Mouse (Mus musculus): ENCODE results near the gene Chrnd. TPM values are rescaled to one million over a fixed set of nuclear protein-coding genes. Genes with fewer than 3 reads are reported as not detected.

Chrnd gene
- polyA plus RNA-seq, 1 experiment from 2014 or later = not detected

DNA sequence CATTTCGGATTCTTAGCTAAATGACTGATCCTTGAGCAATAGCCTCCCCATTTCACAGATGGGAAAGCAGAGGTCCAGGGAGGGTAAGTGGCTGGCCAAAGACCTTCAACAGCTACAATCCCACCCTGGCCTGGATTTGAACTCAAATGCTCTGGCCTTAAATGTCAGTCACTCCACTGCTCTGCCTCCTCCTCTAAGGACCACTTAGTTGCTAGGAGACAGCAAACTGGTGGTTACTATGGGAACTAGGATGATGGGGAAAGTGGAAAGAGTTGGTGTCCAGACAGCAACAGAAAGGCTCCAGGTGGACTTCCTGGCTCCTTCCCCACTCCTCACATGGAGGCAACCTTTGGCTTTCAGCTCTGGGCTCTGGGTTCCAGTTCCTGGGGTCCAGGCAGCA lies 19.1 kb upstream of the Chrnd start:
- H3K27ac ChIP-seq = no peak overlapping the region
- no peak overlapping the region for H3K4me3 ChIP-seq (ENCODE audit: inconsistent target)
- no peaks in the 10 kb centered on the region for H3K36me3 ChIP-seq (ENCODE audit: inconsistent target)
- no peaks in the 10 kb centered on the region for H3K79me2 ChIP-seq (ENCODE audit: inconsistent target)
- WGBS (ENCODE audit: missing documents) = 83% methylated on average over 1 of the region's 1 CpGs

DNA sequence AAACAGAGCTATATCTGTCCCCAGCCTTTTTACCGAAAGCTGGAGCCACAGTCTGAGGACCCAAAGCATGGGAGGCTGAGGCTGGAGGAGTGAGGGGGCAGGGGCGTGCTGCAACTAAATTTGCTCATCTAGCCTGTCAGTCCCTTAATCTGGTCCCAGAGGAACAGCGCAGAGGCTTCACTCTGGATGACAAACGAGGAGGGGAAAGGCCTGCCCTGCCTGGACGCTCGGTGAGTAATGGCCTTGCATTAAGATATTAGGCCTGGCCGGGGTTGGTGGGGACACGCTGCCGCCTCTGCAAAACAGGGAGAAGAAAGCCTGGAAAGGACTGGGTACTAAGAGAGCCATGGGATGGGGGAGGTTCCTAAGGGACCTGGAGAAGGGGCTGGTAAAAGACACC lies 18.1 kb upstream of the Chrnd start:
- no peak overlapping the region for H3K27ac ChIP-seq
- no peak overlapping the region for H3K4me3 ChIP-seq (ENCODE audit: inconsistent target)
- WGBS (ENCODE audit: missing documents) = 83% methylated on average over 9 of the region's 9 CpGs
- no peaks in the 10 kb centered on the region for H3K79me2 ChIP-seq (ENCODE audit: inconsistent target)
- H3K36me3 ChIP-seq (ENCODE audit: inconsistent target) = no peaks in the 10 kb centered on the region

DNA sequence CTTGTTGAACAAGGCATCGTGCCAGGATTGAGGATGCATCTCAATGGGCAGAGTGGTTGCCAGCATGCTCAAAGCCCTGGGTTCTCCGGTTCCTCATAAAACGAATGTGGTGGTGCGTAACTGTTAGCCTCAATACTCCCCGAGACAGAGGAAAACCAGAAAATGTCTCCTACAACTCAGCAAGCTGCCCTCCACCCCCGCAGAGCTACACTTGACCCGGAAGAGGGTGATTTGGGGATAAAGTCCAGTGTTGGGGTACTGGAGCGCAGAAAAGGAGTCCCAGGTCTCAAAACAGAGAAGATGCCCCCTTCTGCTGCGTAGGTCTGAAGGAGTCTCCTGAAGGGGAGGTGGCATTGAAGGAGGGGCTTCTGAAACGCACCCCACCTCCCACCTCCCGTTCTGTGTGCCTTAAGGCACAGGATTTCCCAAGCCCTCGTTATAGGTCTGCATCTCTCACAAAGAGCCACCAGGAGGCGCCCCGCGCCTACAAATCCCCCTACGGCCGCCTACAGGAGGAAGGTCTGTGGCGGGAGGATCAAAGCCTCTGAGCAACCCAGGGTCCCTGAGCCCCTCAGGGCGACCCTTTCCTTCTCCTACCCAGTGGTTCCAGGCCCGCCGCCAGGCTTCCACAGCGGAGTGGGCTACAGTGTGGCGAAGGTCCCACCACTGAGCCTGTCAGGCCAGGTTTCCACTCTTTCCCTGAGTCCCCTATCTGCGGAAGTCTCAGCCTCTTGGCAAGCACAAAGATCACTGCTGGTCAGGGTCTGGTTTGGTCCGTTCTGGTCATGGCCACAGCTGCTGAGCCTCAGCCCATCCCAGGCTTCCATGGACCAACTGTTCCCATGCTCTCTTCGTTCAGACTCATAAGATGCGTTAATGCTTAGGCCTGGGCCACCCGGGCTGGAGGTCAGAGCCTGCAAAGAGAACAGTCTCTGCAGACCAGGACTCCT lies 16.1 kb upstream of the Chrnd start:
- Histone ChIP-seq H3K4me3 (ENCODE audit: inconsistent target) (no peak overlapping the region), H3K36me3 (ENCODE audit: inconsistent target) (no peaks in the 10 kb centered on the region), H3K79me2 (ENCODE audit: inconsistent target) (no peaks in the 10 kb centered on the region), H3K27ac (no peak overlapping the region)
- WGBS (ENCODE audit: missing documents) = 36% methylated on average over 28 of the region's 28 CpGs

DNA sequence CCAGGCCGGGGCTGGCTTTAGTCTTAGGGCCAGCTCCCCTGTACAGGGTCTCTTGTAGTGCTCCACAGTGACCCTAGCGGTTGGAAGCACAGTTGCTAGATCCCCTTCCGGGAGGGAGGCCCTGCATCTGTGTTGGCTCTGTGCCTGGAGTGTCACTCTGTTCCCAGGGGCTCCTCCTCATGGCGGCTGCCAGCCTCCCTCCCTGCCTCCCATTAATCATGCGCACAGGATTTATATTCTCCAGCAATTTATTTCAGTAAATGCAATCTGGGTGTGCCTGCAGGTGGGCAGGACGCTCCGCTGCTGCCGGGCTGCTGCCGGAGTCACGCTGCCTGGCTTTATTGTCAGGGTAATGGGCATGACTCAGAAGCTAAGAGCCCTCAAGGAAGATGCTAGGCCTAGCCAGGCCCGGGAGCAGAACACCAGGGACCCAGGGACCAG lies 14.5 kb upstream of the Chrnd start:
- Histone ChIP-seq H3K27ac (no peak overlapping the region), H3K4me3 (ENCODE audit: inconsistent target) (no peak overlapping the region), H3K79me2 (ENCODE audit: inconsistent target) (no peaks in the 10 kb centered on the region), H3K36me3 (ENCODE audit: inconsistent target) (no peaks in the 10 kb centered on the region)
- WGBS (ENCODE audit: missing documents) = 44% methylated on average over 11 of the region's 11 CpGs

DNA sequence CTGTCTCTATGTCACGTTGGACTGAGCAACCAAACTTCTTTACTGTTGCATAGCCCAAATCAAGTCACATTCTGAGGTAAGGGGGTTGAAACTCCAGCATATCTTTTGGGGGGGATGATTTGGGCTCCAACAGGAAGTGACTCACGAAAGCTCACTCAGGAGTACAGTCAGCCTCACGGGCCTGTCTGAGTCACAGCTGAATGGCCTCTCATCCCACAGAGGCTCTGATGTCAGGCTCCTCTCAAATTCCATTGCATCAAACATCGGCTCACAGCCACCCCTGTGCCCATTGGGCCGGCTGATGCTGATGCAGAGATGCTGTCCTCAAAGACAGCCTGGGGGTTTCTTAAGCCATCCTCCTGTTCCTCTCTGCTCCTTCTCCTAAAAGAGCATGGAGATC lies 9.5 kb upstream of the Chrnd start:
- H3K79me2 ChIP-seq (ENCODE audit: inconsistent target) = no peaks in the 10 kb centered on the region
- 15% methylated on average over 5 of the region's 5 CpGs for WGBS (ENCODE audit: missing documents)
- peak overlapping the region; percentile 93 for H3K27ac ChIP-seq
- H3K36me3 ChIP-seq (ENCODE audit: inconsistent target) = no peaks in the 10 kb centered on the region
- no peak overlapping the region for H3K4me3 ChIP-seq (ENCODE audit: inconsistent target)

DNA sequence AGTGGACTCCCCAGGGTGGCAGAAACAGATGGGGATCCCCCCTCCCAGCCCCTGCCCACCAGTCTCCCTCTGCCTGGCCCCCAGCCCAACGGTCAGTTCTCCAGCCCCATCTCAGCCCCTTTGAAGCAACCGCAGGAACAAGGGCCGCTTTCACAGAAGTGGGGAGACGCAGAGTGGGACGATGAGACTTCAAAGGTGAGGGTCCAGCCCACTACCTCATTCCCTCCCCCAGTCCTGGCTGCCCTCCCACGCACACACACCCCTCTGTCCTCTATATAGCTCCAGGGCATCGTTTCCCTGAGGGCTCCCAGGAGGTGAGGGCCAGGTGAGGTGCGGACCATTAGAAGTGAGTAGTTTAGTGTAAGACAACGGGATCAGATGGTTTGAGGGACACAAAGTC lies 7.4 kb upstream of the Chrnd start, which contains the start of gene Prss56:
Prss56 (plus strand) TSS at position 301 of the 400 bp plus-strand sequence.
- 93% methylated on average over 9 of the region's 9 CpGs for WGBS (ENCODE audit: missing documents)
- no peaks in the 10 kb centered on the region for H3K36me3 ChIP-seq (ENCODE audit: inconsistent target)
- no peak within 1 kb of the TSS for H3K4me3 ChIP-seq (ENCODE audit: inconsistent target)
- H3K27ac ChIP-seq = peak within 1 kb of the TSS; percentile 93; the same call in 1 of the 2 replicates
- no peaks in the 10 kb centered on the region for H3K79me2 ChIP-seq (ENCODE audit: inconsistent target)

DNA sequence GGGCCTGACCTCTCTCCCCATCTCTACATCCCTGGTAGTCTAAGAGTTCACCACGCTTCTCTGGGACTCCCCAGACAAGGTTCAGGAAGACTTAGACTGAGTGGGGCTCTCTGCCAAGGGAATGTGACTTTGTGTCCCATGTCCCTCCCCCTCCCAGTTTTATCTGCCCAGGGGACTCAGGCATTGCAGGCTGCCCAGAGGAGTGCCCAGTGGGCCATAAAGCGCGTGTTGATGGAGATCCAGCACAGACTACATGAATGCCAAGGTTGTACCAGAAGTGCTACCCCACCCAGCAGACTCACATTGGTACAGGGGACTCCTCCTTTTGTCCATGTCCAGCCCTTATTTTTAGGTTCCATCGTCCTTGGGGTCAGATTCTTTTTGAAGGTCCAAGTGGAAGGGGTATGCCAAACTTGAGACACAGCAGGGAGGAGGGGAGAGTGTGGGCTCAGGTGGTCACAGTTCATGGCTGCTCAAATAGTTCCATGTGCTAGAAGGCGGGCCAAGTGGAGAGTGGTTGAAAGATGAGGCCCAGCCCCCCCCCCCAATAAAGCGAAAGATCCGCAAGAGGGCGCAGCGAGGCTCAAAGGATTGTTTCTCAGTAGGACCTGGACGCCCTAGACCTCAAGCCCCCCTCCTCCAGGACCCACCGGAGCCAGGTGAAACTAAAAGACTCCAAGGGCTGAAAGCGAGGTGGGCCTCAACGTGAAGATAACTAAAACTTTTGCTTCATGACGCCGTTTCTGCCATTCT lies 6.2 kb upstream of the Chrnd start:
- H3K27ac ChIP-seq = no peak overlapping the region
- 43% methylated on average over 14 of the region's 15 CpGs for WGBS (ENCODE audit: missing documents)
- no peaks in the 10 kb centered on the region for H3K79me2 ChIP-seq (ENCODE audit: inconsistent target)
- H3K36me3 ChIP-seq (ENCODE audit: inconsistent target) = no peaks in the 10 kb centered on the region
- no peak overlapping the region for H3K4me3 ChIP-seq (ENCODE audit: inconsistent target)

DNA sequence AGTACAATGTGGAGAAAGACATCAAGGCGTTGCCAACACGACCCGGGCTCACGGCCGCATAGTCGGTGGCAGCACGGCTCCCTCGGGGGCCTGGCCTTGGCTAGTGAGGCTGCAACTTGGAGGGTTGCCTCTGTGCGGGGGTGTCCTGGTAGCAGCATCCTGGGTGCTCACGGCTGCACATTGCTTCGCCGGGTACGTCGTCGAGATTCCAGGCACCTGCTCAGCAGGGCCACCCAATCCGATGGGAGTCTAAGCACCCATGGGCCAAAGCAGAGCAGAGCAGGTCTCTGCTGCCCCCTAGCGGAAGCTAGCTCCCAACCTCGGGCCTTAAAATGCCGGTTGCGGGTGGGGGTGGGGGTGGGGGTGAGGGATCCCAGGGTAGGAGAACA lies 5.7 kb upstream of the Chrnd start:
- 14% methylated on average over 16 of the region's 20 CpGs for WGBS (ENCODE audit: missing documents)
- H3K27ac ChIP-seq = no peak overlapping the region
- H3K79me2 ChIP-seq (ENCODE audit: inconsistent target) = no peaks in the 10 kb centered on the region
- H3K4me3 ChIP-seq (ENCODE audit: inconsistent target) = no peak overlapping the region
- no peaks in the 10 kb centered on the region for H3K36me3 ChIP-seq (ENCODE audit: inconsistent target)

DNA sequence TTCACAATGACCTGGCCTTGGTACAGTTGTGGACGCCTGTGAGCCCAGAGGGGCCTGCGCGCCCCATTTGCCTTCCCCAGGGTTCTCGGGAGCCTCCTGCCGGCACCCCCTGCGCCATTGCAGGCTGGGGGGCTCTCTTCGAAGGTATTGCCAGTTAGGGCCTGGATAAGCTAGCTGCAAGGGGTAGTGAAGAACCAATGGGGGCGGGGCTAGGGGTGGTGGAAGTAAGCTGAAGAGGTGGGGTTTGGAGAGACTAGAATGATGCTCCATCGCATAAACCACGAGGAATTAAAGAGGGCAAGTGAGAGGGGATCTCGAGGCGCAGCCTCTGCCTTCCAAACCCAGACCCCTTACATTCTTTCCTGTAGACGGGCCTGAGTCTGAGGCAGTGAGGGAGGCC lies 4.9 kb upstream of the Chrnd start:
- Histone ChIP-seq H3K79me2 (ENCODE audit: inconsistent target) (no peaks in the 10 kb centered on the region), H3K36me3 (ENCODE audit: inconsistent target) (no peaks in the 10 kb centered on the region), H3K27ac (no peak overlapping the region), H3K4me3 (ENCODE audit: inconsistent target) (no peak overlapping the region)
- 22% methylated on average over 12 of the region's 13 CpGs for WGBS (ENCODE audit: missing documents)

DNA sequence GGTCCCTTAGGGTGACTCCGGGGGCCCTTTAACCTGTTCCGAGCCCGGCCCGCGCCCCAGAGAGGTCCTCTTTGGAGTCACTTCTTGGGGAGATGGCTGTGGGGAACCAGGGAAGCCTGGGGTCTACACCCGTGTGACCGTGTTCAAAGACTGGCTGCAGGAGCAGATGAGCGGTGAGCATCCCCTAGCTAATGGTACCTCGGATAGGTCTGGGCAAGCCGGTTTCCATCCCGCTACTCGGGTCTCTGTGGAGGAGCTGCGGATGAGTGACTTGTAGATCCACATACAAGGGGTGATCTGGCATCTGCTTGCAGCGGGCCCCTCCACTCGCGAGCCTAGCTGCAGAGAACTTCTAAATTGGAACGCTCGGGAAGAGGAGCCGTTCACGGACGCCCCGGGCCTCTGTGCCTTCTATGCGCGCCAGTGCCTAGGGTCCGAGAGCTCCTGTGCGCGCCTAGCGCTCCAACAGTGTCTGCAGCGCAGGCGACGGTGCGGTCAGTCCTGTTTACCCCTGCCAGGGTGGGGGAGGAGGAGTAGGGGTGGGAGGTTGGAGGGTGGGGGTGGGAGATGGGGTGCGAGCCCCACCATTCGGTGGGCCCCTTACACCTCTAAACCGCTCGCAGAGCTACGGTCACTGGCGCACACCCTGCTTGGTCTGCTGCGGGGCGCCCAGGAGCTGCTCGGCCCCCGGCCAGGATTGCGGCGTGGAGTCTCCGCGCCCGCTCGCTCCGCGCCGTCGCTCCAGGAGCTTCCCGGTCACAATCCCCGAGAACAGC lies 4.0 kb upstream of the Chrnd start:
- Histone ChIP-seq H3K36me3 (ENCODE audit: inconsistent target) (no peaks in the 10 kb centered on the region), H3K27ac (no peak overlapping the region), H3K79me2 (ENCODE audit: inconsistent target) (no peaks in the 10 kb centered on the region), H3K4me3 (ENCODE audit: inconsistent target) (peak overlapping the region; percentile 22; the same call in 1 of the 2 replicates)
- whole genome bisulfite sequencing (ENCODE audit: missing documents) = 8% methylated on average over 51 of the region's 54 CpGs

DNA sequence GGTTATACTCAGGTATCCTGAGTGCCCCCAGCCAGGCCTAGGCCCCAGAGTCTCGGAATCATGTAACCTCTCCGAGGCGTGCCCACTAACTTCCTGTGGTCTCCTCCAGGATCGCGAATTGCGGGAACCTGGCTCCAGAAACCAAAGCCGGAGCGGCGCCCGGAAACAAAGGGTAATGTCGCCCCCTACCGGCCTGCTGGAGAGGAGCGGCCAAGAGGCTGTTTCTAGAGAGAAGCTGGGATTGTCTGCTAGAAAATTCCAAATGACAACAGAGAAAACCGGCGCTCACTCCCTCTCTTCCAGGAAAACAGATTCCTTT lies 3.4 kb upstream of the Chrnd start:
- WGBS (ENCODE audit: missing documents) = 3% methylated on average over 15 of the region's 15 CpGs
- Histone ChIP-seq H3K27ac (no peak overlapping the region), H3K79me2 (ENCODE audit: inconsistent target) (no peaks in the 10 kb centered on the region), H3K36me3 (ENCODE audit: inconsistent target) (no peaks in the 10 kb centered on the region), H3K4me3 (ENCODE audit: inconsistent target) (peak overlapping the region; percentile 22; the same call in 1 of the 2 replicates)

DNA sequence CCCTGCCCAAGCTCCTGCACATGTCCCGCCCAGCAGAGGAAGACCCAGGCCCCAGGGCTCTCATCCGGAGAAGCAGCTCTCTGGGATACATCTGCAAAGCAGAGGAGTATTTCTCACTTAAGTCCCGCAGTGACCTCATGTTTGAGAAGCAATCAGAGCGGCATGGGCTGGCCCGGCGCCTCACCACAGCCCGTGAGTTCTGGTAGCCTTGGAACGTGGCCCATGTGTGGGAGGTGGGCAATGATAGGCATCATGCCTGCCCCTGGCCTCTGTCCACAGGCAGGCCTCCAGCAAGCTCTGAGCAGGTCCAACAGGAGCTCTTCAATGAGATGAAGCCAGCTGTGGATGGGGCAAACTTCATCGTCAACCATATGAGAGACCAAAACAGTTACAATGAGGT lies 6.9 kb downstream of the Chrnd start:
- Histone ChIP-seq H3K79me2 (ENCODE audit: inconsistent target) (no peaks in the 10 kb centered on the region), H3K27ac (no peak overlapping the region), H3K36me3 (ENCODE audit: inconsistent target) (no peaks in the 10 kb centered on the region), H3K4me3 (ENCODE audit: inconsistent target) (no peak overlapping the region)
- WGBS (ENCODE audit: missing documents) = 88% methylated on average over 9 of the region's 9 CpGs

DNA sequence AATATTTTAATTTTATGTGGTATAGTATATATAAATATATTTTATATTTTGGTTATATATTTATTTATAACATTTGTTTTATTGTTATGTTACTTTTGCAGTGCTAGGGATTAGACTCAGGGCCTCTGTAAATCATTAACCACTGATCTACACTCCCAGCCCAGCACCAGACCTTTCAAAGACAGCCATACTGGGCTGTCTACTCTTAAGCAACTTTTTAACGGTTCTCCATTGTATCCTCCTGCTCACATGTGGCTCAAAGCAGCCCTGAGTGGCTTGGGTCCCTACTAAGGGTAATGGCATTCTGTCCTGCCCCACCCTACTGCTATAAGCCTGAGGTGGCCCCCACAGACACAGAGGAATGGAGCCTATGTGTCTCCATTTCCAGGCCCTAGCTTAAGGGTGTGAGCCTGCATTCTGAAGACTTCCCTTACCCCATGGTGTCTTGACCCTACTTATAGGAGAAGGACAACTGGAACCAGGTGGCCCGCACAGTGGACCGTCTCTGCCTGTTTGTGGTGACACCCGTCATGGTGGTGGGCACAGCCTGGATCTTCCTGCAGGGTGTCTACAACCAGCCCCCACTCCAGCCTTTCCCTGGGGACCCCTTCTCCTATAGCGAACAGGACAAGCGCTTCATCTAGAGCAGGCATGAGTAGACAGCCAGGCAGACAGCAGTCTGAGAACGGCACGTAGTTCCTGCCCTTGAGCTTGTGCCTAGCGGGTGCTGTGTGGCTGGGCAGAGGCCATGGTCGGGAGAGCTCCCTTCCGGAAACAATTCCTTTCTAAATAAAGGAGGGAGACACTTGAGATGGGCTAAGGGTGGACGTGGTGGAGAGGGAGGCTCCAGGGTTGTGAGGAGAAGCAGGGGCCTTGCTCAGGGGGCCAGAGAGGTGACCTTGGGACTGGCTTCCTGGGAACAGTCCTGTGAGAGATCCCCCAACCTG lies 8.0 kb downstream of the Chrnd start:
- Histone ChIP-seq H3K79me2 (ENCODE audit: inconsistent target) (no peaks in the 10 kb centered on the region), H3K4me3 (ENCODE audit: inconsistent target) (no peak overlapping the region), H3K36me3 (ENCODE audit: inconsistent target) (no peaks in the 10 kb centered on the region), H3K27ac (no peak overlapping the region)
- WGBS (ENCODE audit: missing documents) = 84% methylated on average over 12 of the region's 12 CpGs

DNA sequence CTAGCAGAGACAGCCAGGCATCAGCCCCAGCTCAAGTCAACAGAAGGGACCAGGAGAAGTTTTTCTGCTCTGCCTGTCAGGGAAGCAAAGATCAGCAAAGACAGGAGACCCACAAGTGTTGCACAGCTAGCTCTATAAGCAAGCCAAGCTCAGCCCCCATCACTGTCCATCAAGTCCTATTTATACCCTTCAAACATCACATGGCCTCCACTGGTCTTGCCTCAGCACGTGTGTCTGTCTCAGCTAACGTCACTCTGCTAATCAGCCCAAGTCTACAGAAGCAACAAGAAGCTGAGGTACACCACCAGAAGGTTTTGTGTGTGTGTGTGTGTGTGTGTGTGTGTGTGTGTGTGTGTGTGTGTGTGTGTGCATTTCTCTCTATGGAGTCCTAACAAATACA lies 10.4 kb downstream of the Chrnd start:
- Histone ChIP-seq H3K79me2 (ENCODE audit: inconsistent target) (no peaks in the 10 kb centered on the region), H3K4me3 (ENCODE audit: inconsistent target) (no peak overlapping the region), H3K36me3 (ENCODE audit: inconsistent target) (no peaks in the 10 kb centered on the region), H3K27ac (peak overlapping the region; percentile 35)
- 30% methylated on average over 2 of the region's 2 CpGs for WGBS (ENCODE audit: missing documents)

Measured in macrophage (primary cell).